Mouse (Mus musculus): ENCODE data around the gene Fam129a.

Fam129a gene

GRCm38 (mm10) chr1:151661684-151662439 lies 90.9 kb downstream of the Fam129a start:
- DNase-seq (ENCODE audit: low read depth, low spot score) = peak; percentile 26

GRCm38 (mm10) chr1:151662958-151663357 lies 92.0 kb downstream of the Fam129a start:
- no peak for DNase-seq (ENCODE audit: low read depth, low spot score)

- no peak for DNase-seq (ENCODE audit: low read depth, low spot score)
Observed at GRCm38 (mm10) chr1:151664384-151664783, 93.4 kb downstream of the Fam129a start.

GRCm38 (mm10) chr1:151664837-151665431 lies 93.9 kb downstream of the Fam129a start:
- peak; percentile 32 for DNase-seq (ENCODE audit: low read depth, low spot score)

- DNase-seq (ENCODE audit: low read depth, low spot score) = no peak
Observed at GRCm38 (mm10) chr1:151667351-151668074, 96.5 kb downstream of the Fam129a start.

GRCm38 (mm10) chr1:151670006-151670591 lies 99.1 kb downstream of the Fam129a start:
- DNase-seq (ENCODE audit: low read depth, low spot score) = no peak

- DNase-seq (ENCODE audit: low read depth, low spot score) = no peak
Observed at GRCm38 (mm10) chr1:151675684-151676083, 104.7 kb downstream of the Fam129a start.

- DNase-seq (ENCODE audit: low read depth, low spot score) = no peak
Observed at GRCm38 (mm10) chr1:151677185-151677809, 106.3 kb downstream of the Fam129a start.

GRCm38 (mm10) chr1:151677975-151678374 lies 107.0 kb downstream of the Fam129a start:
- DNase-seq (ENCODE audit: low read depth, low spot score) = no peak

GRCm38 (mm10) chr1:151679153-151679552 lies 108.2 kb downstream of the Fam129a start:
- no peak for DNase-seq (ENCODE audit: low read depth, low spot score)

- peak; percentile 32 for DNase-seq (ENCODE audit: low read depth, low spot score)
Observed at GRCm38 (mm10) chr1:151679883-151680613, 109.1 kb downstream of the Fam129a start.

- DNase-seq (ENCODE audit: low read depth, low spot score) = no peak
Observed at GRCm38 (mm10) chr1:151680971-151681370, 110.0 kb downstream of the Fam129a start.

- DNase-seq (ENCODE audit: low read depth, low spot score) = no peak
Observed at GRCm38 (mm10) chr1:151682896-151683295, 111.9 kb downstream of the Fam129a start.

- DNase-seq (ENCODE audit: low read depth, low spot score) = no peak
Observed at GRCm38 (mm10) chr1:151684451-151684892, 113.5 kb downstream of the Fam129a start.

- no peak for DNase-seq (ENCODE audit: low read depth, low spot score)
Observed at GRCm38 (mm10) chr1:151684978-151685377, 114.0 kb downstream of the Fam129a start.

- peak; percentile 95 for DNase-seq (ENCODE audit: low read depth, low spot score)
Observed at GRCm38 (mm10) chr1:151685666-151686309, 114.8 kb downstream of the Fam129a start.

- DNase-seq (ENCODE audit: low read depth, low spot score) = no peak
Observed at GRCm38 (mm10) chr1:151686696-151687095, 115.7 kb downstream of the Fam129a start.

- DNase-seq (ENCODE audit: low read depth, low spot score) = no peak
Observed at GRCm38 (mm10) chr1:151689032-151689431, 118.0 kb downstream of the Fam129a start.

GRCm38 (mm10) chr1:151689561-151689960 lies 118.6 kb downstream of the Fam129a start:
- DNase-seq (ENCODE audit: low read depth, low spot score) = no peak

- no peak for DNase-seq (ENCODE audit: low read depth, low spot score)
Observed at GRCm38 (mm10) chr1:151690061-151690460, 119.1 kb downstream of the Fam129a start.

All from R1 (cell line).